Mouse (Mus musculus) lung, embryonic 14.5 days (tissue): ENCODE measurements around the gene Tbl3. TPM values are rescaled to one million over a fixed set of nuclear protein-coding genes. Genes with fewer than 3 reads are reported as not detected.

Experiments used
- ATAC-seq: fragments of 200-750 bp; cut with Nextera tagmentation; 2 replicates; pipeline ENCODE4 v1.8.0; 2017; ENCODE audit warnings: mild to moderate bottlenecking, moderate TSS enrichment, moderate library complexity; ENCODE audit not compliant: insufficient read depth
- DNase-seq: peaks from one replicate; pipeline ENCODE4 v3.0.0-alpha.2; 2015
- H3K27ac ChIP-seq: fragments of 300-500 bp; sonication (generic); 2 replicates; pipeline ENCODE4 v1.5.1; 2014; ENCODE audit warnings: low read depth, mild to moderate bottlenecking, moderate library complexity
- H3K27me3 ChIP-seq: fragments of 300-500 bp; sonication (generic); 2 replicates; pipeline ENCODE4 v1.6.1; 2014; ENCODE audit warnings: low read length, control low read depth; ENCODE audit not compliant: insufficient read depth
- H3K36me3 ChIP-seq: fragments of 300-500 bp; sonication (generic); 2 replicates; pipeline ENCODE4 v1.6.1; 2014; ENCODE audit warnings: control low read depth; ENCODE audit not compliant: insufficient read depth
- H3K4me1 ChIP-seq: fragments of 300-500 bp; sonication (generic); 2 replicates; pipeline ENCODE4 v1.6.1; 2014; ENCODE audit warnings: antibody characterized with exemption, control low read depth; ENCODE audit not compliant: insufficient read depth
- H3K4me2 ChIP-seq: fragments of 300-500 bp; sonication (generic); 2 replicates; pipeline ENCODE4 v1.6.1; 2014; ENCODE audit warnings: mild to moderate bottlenecking
- H3K4me3 ChIP-seq: fragments of 300-500 bp; sonication (generic); 2 replicates; pipeline ENCODE4 v1.5.1; 2014; ENCODE audit warnings: low read depth, low read length
- H3K9ac ChIP-seq: fragments of 300-500 bp; sonication (generic); 2 replicates; pipeline ENCODE4 v1.6.1; 2014
- H3K9me3 ChIP-seq: fragments of 300-500 bp; sonication (generic); 2 replicates; pipeline ENCODE4 v1.6.1; 2016; ENCODE audit warnings: low read depth, low read length, control low read depth
- CTCF ChIP-seq: IDR thresholded peaks from 2 replicates; pipeline ENCODE4 v1.5.1; 2016; ENCODE audit warnings: antibody characterized with exemption, low read depth
- WGBS: fragments of 180-500 bp; shearing (Covaris S2); extraction: QIAGEN DNeasy Blood & Tissue Kit; methylation state at CpG from one replicate; pipeline ENCODE4 v1.1.7; 2014; 5-methylcytosine and 5-hydroxymethylcytosine counted together
- polyA plus RNA-seq: library from polyadenylated mRNA; unstranded; fragments of >200 nt; fragmentation: Nextera tagmentation; extraction: Ambion mirVana; gene quantifications from 2 replicates; pipeline ENCODE4 v1.2.1, GENCODE M21; 2014

Gene Tbl3
- polyA plus RNA-seq, 1 experiment from 2014 or later, result 112 TPM

DNA sequence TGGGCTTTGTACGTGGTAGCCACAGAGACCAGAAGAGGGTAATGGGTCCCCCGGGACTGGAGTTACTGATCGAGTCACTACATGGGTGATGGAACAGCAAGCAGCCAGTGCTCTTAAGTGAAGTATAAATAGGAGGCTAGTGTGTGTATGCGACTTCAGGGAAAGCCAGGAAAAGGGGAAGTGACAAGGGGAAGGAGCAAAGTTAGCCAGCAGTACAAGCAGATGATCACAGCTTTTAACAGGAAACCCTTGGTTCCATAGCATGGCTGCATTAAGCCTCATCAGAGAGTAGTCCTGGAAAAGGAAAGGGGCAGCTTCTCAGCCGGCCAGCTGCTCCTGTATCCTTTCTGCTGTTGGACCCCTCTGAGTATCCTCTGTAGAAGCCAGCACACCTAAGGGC lies 15.1 kb downstream of the Tbl3 start:
- WGBS, result 89% methylated on average over 5 of the region's 5 CpGs
- DNase-seq, result no peak
- Histone ChIP-seq H3K27me3 (peaks cover 40% of the 10 kb centered on the region), H3K9ac (no peak overlapping the region), H3K4me1 (peaks cover 12% of the 10 kb centered on the region), H3K9me3 (no peaks in the 10 kb centered on the region), H3K27ac (no peak overlapping the region), H3K4me2 (no peak overlapping the region), H3K4me3 (no peak overlapping the region), H3K36me3 (peaks cover 21% of the 10 kb centered on the region)
- no peak for ATAC-seq
- no peak for TF ChIP-seq CTCF

DNA sequence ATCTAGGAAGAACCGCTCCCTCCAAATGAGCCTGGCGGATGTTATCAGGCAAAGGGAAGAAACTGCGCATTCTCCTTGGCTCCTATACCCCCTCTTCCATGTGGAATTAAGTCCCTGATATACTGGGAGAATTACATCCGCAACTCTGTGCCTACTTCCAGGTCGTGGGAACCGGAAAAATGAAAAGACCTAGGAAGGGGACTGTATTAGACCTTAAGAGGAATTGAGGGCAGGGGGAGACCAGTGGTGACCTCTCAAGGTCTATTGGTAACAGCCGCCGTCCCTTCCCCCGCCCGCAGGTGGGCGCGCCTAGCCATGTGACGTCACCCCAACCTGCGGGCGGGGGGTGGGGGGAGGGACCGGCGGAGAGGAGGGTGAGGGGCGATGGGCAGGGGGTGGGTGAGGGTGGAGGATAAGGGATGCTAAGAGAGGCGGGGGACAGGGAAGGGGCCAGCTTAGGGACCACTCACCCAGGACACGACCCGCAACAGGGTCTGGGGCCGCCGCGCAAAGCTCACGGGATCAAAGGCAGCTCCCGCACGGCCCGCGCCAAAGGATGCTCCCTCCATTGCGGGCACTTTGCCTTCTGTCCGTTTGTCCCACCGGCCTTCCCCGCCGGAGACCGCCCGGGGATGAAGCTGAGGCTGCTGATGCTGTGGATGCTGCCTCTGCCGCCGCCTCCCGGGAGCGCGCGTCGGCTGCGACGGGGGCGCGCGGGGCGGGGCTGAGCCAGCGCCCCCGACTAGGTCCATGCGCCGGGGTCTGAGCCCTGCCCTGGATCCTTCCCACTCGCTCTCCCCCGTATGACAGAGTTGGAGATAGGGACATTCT lies 18.0 kb downstream of the Tbl3 start, which contains the start of gene Syngr3:
Gene Syngr3 (minus strand): TSS at position 705 of the 831 bp plus-strand sequence.
- Histone ChIP-seq H3K27ac (no peak within 1 kb of the TSS), H3K9ac (peak within 1 kb of the TSS; percentile 54), H3K4me1 (peaks cover 3% of the 10 kb centered on the region; the same call in 1 of the 2 replicates), H3K4me2 (peak within 1 kb of the TSS; percentile 92), H3K27me3 (peaks cover 43% of the 10 kb centered on the region), H3K4me3 (peak within 1 kb of the TSS; percentile 50), H3K9me3 (no peaks in the 10 kb centered on the region), H3K36me3 (peaks cover 21% of the 10 kb centered on the region)
- no peak for TF ChIP-seq CTCF
- DNase-seq (peak; percentile 34), ATAC-seq (0 out of 2 replicates have a peak, but pooled peaks have one; percentile 32)
- WGBS, result under 1% methylated on average over 53 of the region's 55 CpGs

DNA sequence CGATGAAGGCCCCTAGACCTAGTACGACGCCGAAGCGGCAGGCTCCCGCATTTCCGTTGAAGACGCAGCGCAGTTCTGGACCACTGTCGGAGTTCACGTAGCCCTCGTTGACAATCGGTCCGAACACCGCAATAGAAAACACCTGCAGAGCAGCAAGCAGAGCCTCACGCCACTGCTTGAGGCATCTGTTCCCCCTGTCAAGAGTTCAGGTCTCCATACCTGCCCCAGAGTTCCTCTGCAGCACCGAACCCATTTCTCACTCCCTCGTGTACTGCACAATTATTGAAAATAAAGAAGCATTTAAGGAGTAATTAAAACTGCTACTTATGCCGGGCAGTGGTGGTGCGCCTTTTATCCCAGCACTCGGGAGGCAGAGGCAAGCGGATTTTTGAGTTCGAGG lies 19.9 kb downstream of the Tbl3 start:
- WGBS, result 17% methylated on average over 23 of the region's 23 CpGs
- no peak for DNase-seq

DNA sequence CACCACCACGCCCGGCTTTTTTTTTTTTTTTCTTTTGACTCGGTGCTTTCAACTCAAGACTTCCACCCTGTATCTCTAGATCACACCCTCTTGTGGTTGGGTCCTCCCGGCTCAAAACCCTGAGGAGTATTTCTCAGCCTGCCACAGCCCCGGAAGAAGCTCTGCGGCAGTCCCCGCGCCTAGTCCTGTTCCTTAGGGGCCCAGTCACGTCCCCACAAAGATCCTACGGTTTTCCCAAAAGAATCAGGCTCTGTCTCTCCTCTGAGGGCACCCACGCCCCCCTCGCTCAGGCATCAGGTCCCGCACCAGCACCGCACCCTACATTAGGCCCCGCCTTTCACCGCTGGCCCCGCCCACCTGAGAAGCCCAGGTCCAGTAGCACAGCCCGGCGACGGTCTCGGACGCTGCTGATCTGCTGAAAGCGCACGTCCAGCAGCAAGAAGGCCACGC lies 20.3 kb downstream of the Tbl3 start:
- DNase-seq (peak; percentile 64), ATAC-seq (peak; percentile 54; the same call in 1 of the 2 replicates)
- peak overlapping the region; percentile 34 for H3K4me3 ChIP-seq
- H3K9me3 ChIP-seq, result no peaks in the 10 kb centered on the region
- peaks cover 7% of the 10 kb centered on the region for H3K36me3 ChIP-seq
- H3K27ac ChIP-seq, result no peak overlapping the region
- peaks cover 3% of the 10 kb centered on the region; the same call in 1 of the 2 replicates for H3K4me1 ChIP-seq
- TF ChIP-seq CTCF, result no peak
- H3K27me3 ChIP-seq, result peaks cover 43% of the 10 kb centered on the region
- peak overlapping the region; percentile 63 for H3K4me2 ChIP-seq
- peak overlapping the region; percentile 30; the same call in 1 of the 2 replicates for H3K9ac ChIP-seq
- WGBS, result 1% methylated on average over 25 of the region's 25 CpGs

More for the DNA sequence above, 19.9 kb downstream of the Tbl3 start:
- H3K4me1 ChIP-seq, result peaks cover 3% of the 10 kb centered on the region; the same call in 1 of the 2 replicates
- no peak for TF ChIP-seq CTCF
- H3K9me3 ChIP-seq, result no peaks in the 10 kb centered on the region
- H3K4me3 ChIP-seq, result peak overlapping the region; percentile 34
- no peak for ATAC-seq
- H3K4me2 ChIP-seq, result peak overlapping the region; percentile 63
- no peak overlapping the region for H3K27ac ChIP-seq
- peaks cover 43% of the 10 kb centered on the region for H3K27me3 ChIP-seq
- H3K9ac ChIP-seq, result peak overlapping the region; percentile 30; the same call in 1 of the 2 replicates
- H3K36me3 ChIP-seq, result peaks cover 7% of the 10 kb centered on the region

DNA sequence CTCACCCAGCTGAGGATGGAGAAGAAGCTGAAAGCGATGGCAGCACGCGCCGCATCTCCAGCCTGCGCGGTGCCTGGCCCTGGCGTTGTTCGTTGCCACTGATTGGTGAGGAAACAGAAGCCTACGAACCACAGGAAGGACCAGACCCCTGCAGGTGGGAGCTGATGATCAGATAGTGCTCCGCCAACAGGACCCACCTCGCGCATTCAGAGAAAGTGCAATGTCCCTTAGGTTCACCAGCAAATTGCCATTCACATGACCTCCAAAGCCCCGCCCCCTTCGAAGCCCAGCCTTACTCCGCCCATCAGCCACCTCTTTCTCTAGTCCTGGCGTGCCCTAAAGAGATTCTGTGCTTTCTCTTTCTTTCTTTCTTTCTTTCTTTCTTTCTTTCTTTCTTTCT lies 20.9 kb downstream of the Tbl3 start:
- 25% methylated on average over 16 of the region's 16 CpGs for WGBS
- ATAC-seq (no peak), DNase-seq (peak; percentile 46)
- peaks cover 43% of the 10 kb centered on the region for H3K27me3 ChIP-seq
- TF ChIP-seq CTCF, result no peak
- no peak overlapping the region for H3K4me3 ChIP-seq
- H3K4me1 ChIP-seq, result peaks cover 3% of the 10 kb centered on the region; the same call in 1 of the 2 replicates
- no peaks in the 10 kb centered on the region for H3K9me3 ChIP-seq
- H3K9ac ChIP-seq, result no peak overlapping the region
- H3K4me2 ChIP-seq, result peak overlapping the region; percentile 31; the same call in 1 of the 2 replicates
- H3K36me3 ChIP-seq, result peaks cover 11% of the 10 kb centered on the region
- H3K27ac ChIP-seq, result no peak overlapping the region

DNA sequence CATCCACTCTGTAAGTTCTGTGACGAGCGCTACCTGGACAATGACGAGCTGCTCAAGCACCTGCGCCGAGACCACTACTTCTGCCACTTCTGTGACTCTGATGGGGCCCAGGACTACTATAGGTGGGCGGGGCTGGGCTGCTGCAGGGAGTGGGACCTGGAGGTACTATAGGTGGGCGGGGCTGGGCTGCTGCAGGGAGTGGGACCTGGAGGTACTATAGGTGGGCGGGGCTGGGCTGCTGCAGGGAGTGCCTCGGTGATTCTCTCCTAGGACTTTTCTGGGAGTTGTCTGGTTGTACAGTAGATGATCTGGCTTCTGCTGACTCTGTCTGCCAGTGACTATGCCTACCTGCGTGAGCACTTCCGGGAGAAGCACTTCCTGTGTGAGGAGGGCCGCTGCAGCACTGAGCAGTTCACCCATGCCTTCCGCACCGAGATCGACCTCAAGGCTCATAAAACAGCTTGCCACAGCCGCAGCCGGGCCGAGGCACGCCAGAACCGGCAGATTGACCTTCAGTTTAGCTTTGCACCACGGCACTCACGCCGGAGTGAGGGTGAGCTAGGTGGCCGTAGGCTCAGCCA lies 29.9 kb downstream of the Tbl3 start:
- WGBS, result 90% methylated on average over 24 of the region's 24 CpGs
- Histone ChIP-seq H3K36me3 (peaks cover 64% of the 10 kb centered on the region), H3K9me3 (no peaks in the 10 kb centered on the region), H3K4me3 (no peak overlapping the region), H3K27me3 (no peaks in the 10 kb centered on the region), H3K27ac (no peak overlapping the region), H3K4me1 (no peaks in the 10 kb centered on the region), H3K9ac (no peak overlapping the region), H3K4me2 (no peak overlapping the region)
- DNase-seq, result no peak
- ATAC-seq, result no peak
- no peak for TF ChIP-seq CTCF

DNA sequence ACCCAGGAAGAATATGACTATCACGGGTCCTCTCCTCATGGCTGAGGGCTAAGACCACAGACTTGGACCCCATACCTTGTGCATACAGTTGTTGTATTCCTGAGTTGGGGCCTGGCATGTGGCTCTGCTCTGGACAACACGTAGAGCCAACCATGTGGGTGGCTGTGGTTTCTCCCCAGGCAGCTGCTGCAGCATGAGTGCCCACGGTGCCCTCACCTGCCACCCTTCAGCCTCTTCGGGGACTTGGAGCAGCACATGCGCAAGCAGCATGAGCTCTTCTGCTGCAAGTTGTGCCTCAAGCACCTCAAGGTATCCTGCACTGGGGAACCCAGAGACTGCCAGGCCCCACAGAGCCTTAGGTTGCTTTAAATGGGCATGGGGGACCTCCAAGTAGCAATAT lies 30.6 kb downstream of the Tbl3 start:
- H3K4me2 ChIP-seq, result no peak overlapping the region
- WGBS, result 95% methylated on average over 5 of the region's 5 CpGs
- ATAC-seq (no peak), DNase-seq (no peak)
- H3K9ac ChIP-seq, result no peak overlapping the region
- H3K4me3 ChIP-seq, result no peak overlapping the region
- peaks cover 58% of the 10 kb centered on the region for H3K36me3 ChIP-seq
- peaks cover 6% of the 10 kb centered on the region for H3K4me1 ChIP-seq
- H3K9me3 ChIP-seq, result no peaks in the 10 kb centered on the region
- no peak for TF ChIP-seq CTCF
- no peak overlapping the region for H3K27ac ChIP-seq
- H3K27me3 ChIP-seq, result no peaks in the 10 kb centered on the region
